Mouse (Mus musculus): ENCODE measurements around the gene Polg.

Polg gene

GRCm38 (mm10) chr7:79502152-79503102 lies 36.3 kb upstream of the Polg start:
- DNase-seq (ENCODE audit: extremely low spot score, low read depth, low spot score): no peak

- no peak for DNase-seq (ENCODE audit: extremely low spot score, low read depth, low spot score)
These were observed 35.4 kb upstream of the Polg start for GRCm38 (mm10) chr7:79501581-79502031.

- no peak for DNase-seq (ENCODE audit: extremely low spot score, low read depth, low spot score)
These were observed 34.6 kb upstream of the Polg start for GRCm38 (mm10) chr7:79500681-79501306.

- DNase-seq (ENCODE audit: extremely low spot score, low read depth, low spot score): no peak
These were observed 33.7 kb upstream of the Polg start for GRCm38 (mm10) chr7:79499596-79500570.

- no peak for DNase-seq (ENCODE audit: extremely low spot score, low read depth, low spot score)
These were observed 32.9 kb upstream of the Polg start for GRCm38 (mm10) chr7:79498965-79499595.

- DNase-seq (ENCODE audit: extremely low spot score, low read depth, low spot score): no peak
These were observed 32.2 kb upstream of the Polg start for GRCm38 (mm10) chr7:79498356-79498755.

- DNase-seq (ENCODE audit: extremely low spot score, low read depth, low spot score): no peak
These were observed 31.5 kb upstream of the Polg start for GRCm38 (mm10) chr7:79497701-79498115.

- no peak for DNase-seq (ENCODE audit: extremely low spot score, low read depth, low spot score)
These were observed 30.7 kb upstream of the Polg start for GRCm38 (mm10) chr7:79496816-79497328.

- peak; percentile 74 for DNase-seq (ENCODE audit: extremely low spot score, low read depth, low spot score)
These were observed 30.0 kb upstream of the Polg start for GRCm38 (mm10) chr7:79495988-79496815.

- DNase-seq (ENCODE audit: extremely low spot score, low read depth, low spot score): no peak
These were observed 27.8 kb upstream of the Polg start for GRCm38 (mm10) chr7:79493915-79494314.

GRCm38 (mm10) chr7:79486528-79486927 lies 20.4 kb upstream of the Polg start:
- DNase-seq (ENCODE audit: extremely low spot score, low read depth, low spot score): no peak

GRCm38 (mm10) chr7:79474831-79475399 lies 8.8 kb upstream of the Polg start:
- no peak for DNase-seq (ENCODE audit: extremely low spot score, low read depth, low spot score)

GRCm38 (mm10) chr7:79473496-79474194 lies 7.5 kb upstream of the Polg start:
- no peak for DNase-seq (ENCODE audit: extremely low spot score, low read depth, low spot score)

- no peak for DNase-seq (ENCODE audit: extremely low spot score, low read depth, low spot score)
These were observed 6.6 kb upstream of the Polg start for GRCm38 (mm10) chr7:79472792-79473191.

GRCm38 (mm10) chr7:79471436-79471835 lies 5.3 kb upstream of the Polg start:
- no peak for DNase-seq (ENCODE audit: extremely low spot score, low read depth, low spot score)

- DNase-seq (ENCODE audit: extremely low spot score, low read depth, low spot score): no peak
These were observed 4.6 kb upstream of the Polg start for GRCm38 (mm10) chr7:79470718-79471117.

GRCm38 (mm10) chr7:79469766-79470165 lies 3.6 kb upstream of the Polg start:
- DNase-seq (ENCODE audit: extremely low spot score, low read depth, low spot score): no peak

GRCm38 (mm10) chr7:79468994-79469393 lies 2.8 kb upstream of the Polg start:
- no peak for DNase-seq (ENCODE audit: extremely low spot score, low read depth, low spot score)
